Mouse (Mus musculus): Measurements from ENCODE around the gene Tlcd2. TPM values are rescaled to one million over a fixed set of nuclear protein-coding genes. Genes with fewer than 3 reads are reported as not detected.

Tlcd2 gene
- polyA plus RNA-seq, 1 experiment from 2014 or later, result 13.4 TPM

DNA sequence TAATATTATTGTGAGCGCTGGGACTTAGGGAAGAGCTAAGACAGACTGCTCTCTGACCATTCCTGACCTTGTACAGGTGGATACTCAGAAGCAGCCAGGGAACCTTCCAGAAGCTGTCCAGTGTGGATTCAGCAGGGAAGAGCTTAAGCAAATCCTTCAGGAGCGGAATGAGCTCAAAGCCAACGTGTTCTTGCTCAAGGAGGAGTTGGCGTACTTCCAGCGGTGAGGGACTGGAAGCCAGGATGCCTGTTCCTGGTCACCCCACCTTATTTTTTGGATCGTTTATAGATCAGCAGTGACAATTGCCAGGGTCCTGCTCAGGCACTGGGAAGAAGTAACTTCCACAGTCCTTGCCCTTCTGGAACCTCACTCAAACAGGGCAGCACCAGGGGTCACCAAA, 49.7 kb downstream of the Tlcd2 start:
- Histone ChIP-seq H3K9ac (ENCODE audit: low read length) (no peak overlapping the region), H3K4me1 (ENCODE audit: control insufficient read depth in 2 of 2, insufficient read depth in 2 of 2, low read length in 2 of 2) (peaks cover 13 to 14% of the 10 kb centered on the region in 2 experiments), H3K36me3 (ENCODE audit: control insufficient read depth, insufficient read depth, low read length) (peaks cover 32% of the 10 kb centered on the region), H3K4me3 (ENCODE audit: control insufficient read depth in 1 of 2, insufficient read depth in 1 of 2, low read depth in 1 of 2, low read length in 2 of 2) (0 out of 4 replicates have a peak overlapping the region, but pooled peaks of 1 of the 2 experiments have one; percentile 60), H3K4me2 (ENCODE audit: low read length) (no peak overlapping the region), H3K27me3 (ENCODE audit: control insufficient read depth, insufficient read depth, low read length) (no peaks in the 10 kb centered on the region), H3K9me3 (ENCODE audit: control insufficient read depth, low read length) (no peaks in the 10 kb centered on the region), H3K27ac (replicated peaks in 1 of 2; ENCODE audit: control insufficient read depth in 1 of 2, insufficient read depth in 1 of 2, low read depth in 2 of 2, low read length in 2 of 2) (no peak overlapping the region)
- WGBS, result 79% methylated on average over 6 of the region's 6 CpGs
- no peak for ATAC-seq (ENCODE audit: insufficient number of reproducible peaks, insufficient read depth, low FRiP score, low read depth)

DNA sequence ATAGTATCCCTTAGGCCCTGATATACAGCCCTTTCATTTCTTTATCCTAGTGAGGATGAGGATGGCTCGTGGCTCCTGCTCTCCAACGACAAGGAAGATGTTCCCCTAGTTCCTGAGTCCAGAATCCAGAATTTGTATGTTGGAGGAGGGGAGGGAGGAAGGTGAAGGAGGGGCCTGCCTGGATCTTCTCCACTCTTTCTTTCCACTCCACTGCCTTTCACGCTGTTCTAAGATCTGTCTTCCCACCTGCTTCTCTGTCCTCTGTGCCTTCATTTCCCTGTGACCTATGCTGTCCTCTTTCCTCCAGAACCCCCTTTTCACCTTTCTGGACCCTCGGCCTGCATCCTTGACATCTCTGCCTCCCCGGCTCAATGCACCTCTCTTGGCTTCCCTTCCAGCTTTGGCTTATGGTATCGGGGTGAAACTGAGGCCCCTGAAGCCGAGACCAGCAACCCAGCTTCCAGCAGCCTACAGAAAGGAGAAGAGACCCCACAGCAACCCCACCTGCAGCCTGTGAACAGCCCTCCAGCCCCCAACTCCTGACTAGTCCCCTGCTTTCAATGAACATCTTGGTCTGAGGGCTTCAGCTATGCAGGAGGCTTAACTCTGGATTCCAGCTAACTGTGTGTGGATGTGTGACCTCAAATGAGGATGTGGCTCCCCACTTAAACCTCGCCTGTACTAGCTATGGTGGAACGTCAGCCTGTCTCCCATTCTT, 50.9 kb downstream of the Tlcd2 start:
- peak overlapping the region in 1 of 2 experiments; percentile 33; a peak in 1 of 4 replicates for H3K27ac ChIP-seq (replicated peaks in 1 of 2; ENCODE audit: control insufficient read depth in 1 of 2, insufficient read depth in 1 of 2, low read depth in 2 of 2, low read length in 2 of 2)
- WGBS, result 72% methylated on average over 9 of the region's 9 CpGs

DNA sequence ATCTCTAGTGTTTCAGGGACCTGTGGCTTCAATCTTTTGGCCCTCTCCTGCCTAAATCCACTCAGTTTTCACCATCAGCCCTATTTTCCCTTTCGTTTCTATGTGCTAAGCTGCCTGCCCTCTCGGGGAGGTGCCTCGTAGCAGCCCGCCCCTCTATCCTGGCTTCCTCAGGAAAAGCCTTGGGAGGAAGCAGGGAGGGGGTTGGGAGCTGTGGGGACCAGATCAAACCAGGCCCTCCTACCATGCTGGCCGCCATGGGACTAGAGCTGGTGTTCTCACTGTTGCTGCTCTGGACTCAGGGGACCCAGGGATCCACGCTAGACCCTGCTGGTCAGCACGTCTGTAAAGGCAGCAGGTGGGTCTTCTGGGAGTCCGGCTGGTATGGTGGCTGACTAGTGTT, 51.8 kb downstream of the Tlcd2 start, which contains the start of gene Scarf1:
Scarf1 (plus strand) TSS at position 205 of the 400 bp plus-strand sequence.
- ATAC-seq (ENCODE audit: insufficient number of reproducible peaks, insufficient read depth, low FRiP score, low read depth), result 0 out of 2 replicates have a peak, but pooled peaks have one; percentile 44
- Histone ChIP-seq H3K9me3 (ENCODE audit: control insufficient read depth, low read length) (no peaks in the 10 kb centered on the region), H3K4me1 (ENCODE audit: control insufficient read depth in 2 of 2, insufficient read depth in 2 of 2, low read length in 2 of 2) (peaks cover 13 to 14% of the 10 kb centered on the region in 2 experiments), H3K27ac (replicated peaks in 1 of 2; ENCODE audit: control insufficient read depth in 1 of 2, insufficient read depth in 1 of 2, low read depth in 2 of 2, low read length in 2 of 2) (peak within 1 kb of the TSS; percentile 20 to 51; a peak in 3 of 4 replicates), H3K27me3 (ENCODE audit: control insufficient read depth, insufficient read depth, low read length) (no peaks in the 10 kb centered on the region), H3K36me3 (ENCODE audit: control insufficient read depth, insufficient read depth, low read length) (peaks cover 16% of the 10 kb centered on the region), H3K9ac (ENCODE audit: low read length) (peak within 1 kb of the TSS; percentile 66), H3K4me3 (ENCODE audit: control insufficient read depth in 1 of 2, insufficient read depth in 1 of 2, low read depth in 1 of 2, low read length in 2 of 2) (peak within 1 kb of the TSS; percentile 35 to 47), H3K4me2 (ENCODE audit: low read length) (peak within 1 kb of the TSS; percentile 51)
- 58% methylated on average over 8 of the region's 8 CpGs for WGBS

More for the DNA sequence above, 50.9 kb downstream of the Tlcd2 start:
- Histone ChIP-seq H3K4me1 (ENCODE audit: control insufficient read depth in 2 of 2, insufficient read depth in 2 of 2, low read length in 2 of 2) (peaks cover 13 to 14% of the 10 kb centered on the region in 2 experiments), H3K4me2 (ENCODE audit: low read length) (no peak overlapping the region), H3K4me3 (ENCODE audit: control insufficient read depth in 1 of 2, insufficient read depth in 1 of 2, low read depth in 1 of 2, low read length in 2 of 2) (no peak overlapping the region), H3K9ac (ENCODE audit: low read length) (no peak overlapping the region), H3K27me3 (ENCODE audit: control insufficient read depth, insufficient read depth, low read length) (no peaks in the 10 kb centered on the region), H3K36me3 (ENCODE audit: control insufficient read depth, insufficient read depth, low read length) (peaks cover 24% of the 10 kb centered on the region), H3K9me3 (ENCODE audit: control insufficient read depth, low read length) (no peaks in the 10 kb centered on the region)
- no peak for ATAC-seq (ENCODE audit: insufficient number of reproducible peaks, insufficient read depth, low FRiP score, low read depth)

DNA sequence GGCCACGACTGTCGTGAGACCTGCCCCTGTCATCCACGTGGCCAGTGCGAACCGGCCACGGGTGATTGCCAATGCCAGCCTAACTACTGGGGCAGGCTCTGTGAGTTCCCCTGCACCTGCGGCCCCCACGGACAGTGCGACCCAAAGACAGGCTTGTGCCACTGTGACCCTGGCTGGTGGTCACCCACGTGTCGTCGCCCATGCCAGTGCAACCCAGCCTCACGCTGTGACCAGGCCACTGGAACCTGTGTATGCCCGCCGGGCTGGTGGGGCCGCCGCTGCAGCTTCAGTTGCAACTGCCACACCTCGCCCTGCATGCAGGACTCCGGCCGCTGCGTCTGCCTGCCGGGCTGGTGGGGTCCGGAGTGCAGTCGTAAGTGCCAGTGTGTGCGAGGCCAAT, 53.7 kb downstream of the Tlcd2 start:
- WGBS, result 90% methylated on average over 25 of the region's 25 CpGs
- Histone ChIP-seq H3K27me3 (ENCODE audit: control insufficient read depth, insufficient read depth, low read length) (no peaks in the 10 kb centered on the region), H3K4me1 (ENCODE audit: control insufficient read depth in 2 of 2, insufficient read depth in 2 of 2, low read length in 2 of 2) (0 out of 4 replicates have a peak, but pooled peaks cover 0 to 5% of the 10 kb centered on the region in 2 experiments), H3K27ac (replicated peaks in 1 of 2; ENCODE audit: control insufficient read depth in 1 of 2, insufficient read depth in 1 of 2, low read depth in 2 of 2, low read length in 2 of 2) (no peak overlapping the region), H3K9ac (ENCODE audit: low read length) (no peak overlapping the region), H3K9me3 (ENCODE audit: control insufficient read depth, low read length) (no peaks in the 10 kb centered on the region), H3K4me2 (ENCODE audit: low read length) (no peak overlapping the region), H3K36me3 (ENCODE audit: control insufficient read depth, insufficient read depth, low read length) (peaks cover 4% of the 10 kb centered on the region; the same call in 1 of the 2 replicates), H3K4me3 (ENCODE audit: control insufficient read depth in 1 of 2, insufficient read depth in 1 of 2, low read depth in 1 of 2, low read length in 2 of 2) (no peak overlapping the region)
- no peak for ATAC-seq (ENCODE audit: insufficient number of reproducible peaks, insufficient read depth, low FRiP score, low read depth)

DNA sequence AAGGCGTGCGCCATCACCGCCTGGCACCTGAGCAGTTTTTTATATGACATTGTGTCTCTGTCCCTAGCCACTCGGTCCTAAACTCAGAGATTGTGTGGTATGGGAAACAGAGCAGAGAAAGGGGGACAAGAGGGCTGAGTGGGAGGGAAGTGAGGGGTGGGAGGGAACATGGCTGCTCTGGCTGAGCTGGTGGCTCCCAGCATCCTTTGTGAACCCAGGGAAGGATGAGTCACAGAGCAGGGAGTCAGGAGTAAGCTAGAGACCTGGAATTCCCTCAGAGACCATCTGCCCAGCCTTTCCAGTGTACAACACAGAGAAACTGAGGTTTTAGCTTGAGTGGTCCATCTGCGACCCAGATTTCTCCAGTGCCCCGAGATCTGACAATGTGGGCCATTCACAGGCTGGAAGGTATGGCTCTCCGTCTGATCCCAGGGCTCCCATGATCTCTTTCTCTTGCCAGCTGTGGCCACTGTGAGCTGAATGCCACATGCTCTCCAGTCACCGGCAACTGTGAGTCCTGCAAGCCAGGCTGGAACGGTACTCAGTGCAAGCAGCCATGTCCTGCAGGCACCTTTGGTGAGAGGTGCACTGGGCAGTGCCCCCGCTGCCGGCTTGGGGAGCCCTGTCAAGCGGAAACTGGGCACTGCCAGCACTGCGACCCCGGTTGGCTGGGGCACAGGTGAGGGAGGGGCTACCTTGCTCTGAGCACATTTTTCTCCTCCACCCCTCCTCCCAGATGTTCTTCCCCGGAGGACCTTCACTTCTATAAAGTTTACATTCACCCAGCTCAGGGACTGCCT, 58.5 kb downstream of the Tlcd2 start:
- no peak overlapping the region for H3K27ac ChIP-seq (replicated peaks in 1 of 2; ENCODE audit: control insufficient read depth in 1 of 2, insufficient read depth in 1 of 2, low read depth in 2 of 2, low read length in 2 of 2)
- 80% methylated on average over 15 of the region's 15 CpGs for WGBS
- H3K4me3 ChIP-seq (ENCODE audit: control insufficient read depth in 1 of 2, insufficient read depth in 1 of 2, low read depth in 1 of 2, low read length in 2 of 2), result no peak overlapping the region
- no peak overlapping the region for H3K4me2 ChIP-seq (ENCODE audit: low read length)
- H3K27me3 ChIP-seq (ENCODE audit: control insufficient read depth, insufficient read depth, low read length), result no peaks in the 10 kb centered on the region
- H3K9ac ChIP-seq (ENCODE audit: low read length), result no peak overlapping the region
- ATAC-seq (ENCODE audit: insufficient number of reproducible peaks, insufficient read depth, low FRiP score, low read depth), result no peak
- no peaks in the 10 kb centered on the region for H3K4me1 ChIP-seq (ENCODE audit: control insufficient read depth in 2 of 2, insufficient read depth in 2 of 2, low read length in 2 of 2)
- peaks cover 4% of the 10 kb centered on the region; the same call in 1 of the 2 replicates for H3K36me3 ChIP-seq (ENCODE audit: control insufficient read depth, insufficient read depth, low read length)
- no peaks in the 10 kb centered on the region for H3K9me3 ChIP-seq (ENCODE audit: control insufficient read depth, low read length)

MicroRNA genes within 50 kb of the gene (microRNA counts, 519-probe panel; counts per million panel counts)
- 7,327 counts per million, percentile 95 among the panel's probes with 10 or more counts for microRNA mmu-miR-22

Small RNAs within 50 kb of the gene (microRNA-seq; reads per million reads assigned to microRNA genes)
- gene Mir22, result 15,405 reads per million, percentile 95 among the genes with 10 or more reads in this experiment

Other genes with a start within 250 kb of the Tlcd2 start
- 82.8 and 87.4 TPM in 2 replicates for gene Rpa1, start 113.4 kb upstream of the Tlcd2 start, polyA plus RNA-seq (2014; fragmentation: Nextera tagmentation; extraction: Ambion mirVana)
- 13.8 and 15.2 TPM in 2 replicates for gene Smyd4, start 113.3 kb upstream of the Tlcd2 start, polyA plus RNA-seq (2014; fragmentation: Nextera tagmentation; extraction: Ambion mirVana)
- gene Serpinf1, start 39.0 kb upstream of the Tlcd2 start, polyA plus RNA-seq (2014; fragmentation: Nextera tagmentation; extraction: Ambion mirVana), result 27.8 and 32.4 TPM in 2 replicates
- gene Serpinf2, start 22.1 kb upstream of the Tlcd2 start, polyA plus RNA-seq (2014; fragmentation: Nextera tagmentation; extraction: Ambion mirVana), result not detected in 2 replicates
- gene Wdr81, start 7.0 kb upstream of the Tlcd2 start, polyA plus RNA-seq (2014; fragmentation: Nextera tagmentation; extraction: Ambion mirVana), result 3.1 and 3.7 TPM in 2 replicates
- 46.8 and 48.2 TPM in 2 replicates for gene Prpf8, start 25.1 kb downstream of the Tlcd2 start, polyA plus RNA-seq (2014; fragmentation: Nextera tagmentation; extraction: Ambion mirVana)
- gene Rilp, start 48.4 kb downstream of the Tlcd2 start, polyA plus RNA-seq (2014; fragmentation: Nextera tagmentation; extraction: Ambion mirVana), result 5.7 and 6.4 TPM in 2 replicates
- gene Scarf1, start 51.8 kb downstream of the Tlcd2 start, polyA plus RNA-seq (2014; fragmentation: Nextera tagmentation; extraction: Ambion mirVana), result 9.7 and 11.3 TPM in 2 replicates
- gene Slc43a2, start 70.0 kb downstream of the Tlcd2 start, polyA plus RNA-seq (2014; fragmentation: Nextera tagmentation; extraction: Ambion mirVana), result 1.9 and 2.7 TPM in 2 replicates
- gene Pitpna, start 126.4 kb downstream of the Tlcd2 start, polyA plus RNA-seq (2014; fragmentation: Nextera tagmentation; extraction: Ambion mirVana), result 76.7 and 83.2 TPM in 2 replicates
- 29.4 and 30.7 TPM in 2 replicates for gene Inpp5k, start 169.3 kb downstream of the Tlcd2 start, polyA plus RNA-seq (2014; fragmentation: Nextera tagmentation; extraction: Ambion mirVana)
- 47.5 and 49.6 TPM in 2 replicates for gene Myo1c, start 188.8 kb downstream of the Tlcd2 start, polyA plus RNA-seq (2014; fragmentation: Nextera tagmentation; extraction: Ambion mirVana)
- gene Crk, start 217.5 kb downstream of the Tlcd2 start, polyA plus RNA-seq (2014; fragmentation: Nextera tagmentation; extraction: Ambion mirVana), result 86.0 and 88.2 TPM in 2 replicates